Mouse (Mus musculus) heart, embryonic 16.5 days (tissue): ENCODE results near the gene Sv2b. TPM values are rescaled to one million over a fixed set of nuclear protein-coding genes. Genes with fewer than 3 reads are reported as not detected.
"Not testable (repeated sequence)": the region's sequence is repeated elsewhere in the genome, so short reads cannot be mapped to it uniquely, and the experiment has no call there.

ENCODE experiments used
- ATAC-seq: fragments of 200-750 bp; cut with Nextera tagmentation; replicated peaks from 2 replicates; pipeline ENCODE4 v1.8.0; 2017; ENCODE audit warnings: moderate number of reproducible peaks; ENCODE audit not compliant: insufficient read depth, low FRiP score; ENCODE audit errors: extremely low read depth
- H3K27ac ChIP-seq: fragments of 300-500 bp; sonication (generic); 2 replicates; pipeline ENCODE4 v1.5.1; 2014; ENCODE audit warnings: mild to moderate bottlenecking, low read length, control low read depth, moderate library complexity
- H3K27me3 ChIP-seq: fragments of 300-500 bp; sonication (generic); 2 replicates; pipeline ENCODE4 v1.6.1; 2014; ENCODE audit warnings: low read length, mixed read lengths; ENCODE audit not compliant: control insufficient read depth, insufficient read depth
- H3K36me3 ChIP-seq: fragments of 300-500 bp; sonication (generic); 2 replicates; pipeline ENCODE4 v1.6.1; 2014; ENCODE audit not compliant: control insufficient read depth, insufficient read depth
- H3K4me1 ChIP-seq: fragments of 300-500 bp; sonication (generic); 2 replicates; pipeline ENCODE4 v1.6.1; 2014; ENCODE audit warnings: low read length, mixed read lengths; ENCODE audit not compliant: control insufficient read depth, insufficient read depth
- H3K4me2 ChIP-seq: fragments of 300-500 bp; sonication (generic); 2 replicates; pipeline ENCODE4 v1.6.1; 2014; ENCODE audit warnings: low read depth, mild to moderate bottlenecking, control low read depth, low read length
- H3K4me3 ChIP-seq: fragments of 300-500 bp; sonication (generic); 2 replicates; pipeline ENCODE4 v1.5.1; 2014; ENCODE audit warnings: mild to moderate bottlenecking, control low read depth, low read length
- H3K9ac ChIP-seq: fragments of 300-500 bp; sonication (generic); 2 replicates; pipeline ENCODE4 v1.6.1; 2014; ENCODE audit warnings: low read length, control low read depth
- H3K9me3 ChIP-seq: fragments of 300-500 bp; sonication (generic); replicated peaks from 2 replicates; pipeline ENCODE4 v1.6.1; 2016; ENCODE audit warnings: low read length; ENCODE audit not compliant: control insufficient read depth
- WGBS: fragments of 180-500 bp; shearing (Covaris S2); extraction: QIAGEN DNeasy Blood & Tissue Kit; methylation state at CpG from one replicate; pipeline ENCODE4 v1.1.7; 2014; 5-methylcytosine and 5-hydroxymethylcytosine counted together
- polyA plus RNA-seq: library from polyadenylated mRNA; unstranded; fragments of >200 nt; fragmentation: Nextera tagmentation; extraction: Ambion mirVana; gene quantifications from 2 replicates; pipeline ENCODE4 v1.2.1, GENCODE M21; 2015

The Sv2b gene
- polyA plus RNA-seq, 1 experiment from 2014 or later, result 1.0 TPM

DNA sequence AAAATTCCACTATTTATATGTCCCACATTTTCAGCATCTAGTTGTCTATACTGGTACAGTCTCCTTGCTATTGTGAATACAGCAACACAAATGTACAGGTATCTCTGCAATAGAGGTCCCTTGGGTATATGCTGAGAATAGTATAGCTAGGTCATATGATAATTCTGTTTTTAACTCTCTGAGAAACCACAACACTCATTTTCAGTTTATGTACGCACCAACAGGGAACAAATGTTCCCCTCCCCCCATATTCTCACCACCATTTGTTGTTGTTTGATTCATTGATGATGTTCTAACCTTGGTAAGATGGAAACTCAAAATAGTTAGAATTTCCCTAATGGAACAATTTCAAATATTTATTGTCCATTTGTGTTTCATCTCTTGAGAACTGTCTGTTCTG lies 16.2 kb upstream of the Sv2b start:
- no peaks in the 10 kb centered on the region for H3K4me1 ChIP-seq
- no peak overlapping the region for H3K4me3 ChIP-seq
- no peak overlapping the region for H3K27ac ChIP-seq
- no peak overlapping the region for H3K4me2 ChIP-seq
- no peaks in the 10 kb centered on the region for H3K9me3 ChIP-seq
- no peaks in the 10 kb centered on the region for H3K36me3 ChIP-seq
- no peak for ATAC-seq
- no peak overlapping the region for H3K9ac ChIP-seq
- H3K27me3 ChIP-seq, result no peaks in the 10 kb centered on the region
- WGBS, result 57% methylated on average over 1 of the region's 1 CpGs

DNA sequence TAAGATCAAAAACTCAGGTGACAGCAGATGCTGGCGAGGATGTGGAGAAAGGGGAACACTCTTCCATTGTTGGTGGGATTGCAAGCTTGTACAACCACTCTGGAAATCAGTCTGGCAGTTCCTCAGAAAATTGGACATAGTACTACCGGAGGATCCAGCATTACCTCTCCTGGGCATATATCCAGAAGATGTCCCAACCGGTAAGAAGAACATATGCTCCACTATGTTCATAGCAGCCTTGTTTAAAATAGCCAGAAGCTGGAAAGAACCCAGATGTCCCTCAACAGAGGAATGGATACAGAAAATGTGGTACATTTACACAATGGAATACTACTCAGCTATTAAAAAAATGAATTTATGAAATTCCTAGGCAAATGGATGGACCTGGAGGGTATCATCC lies 13.7 kb upstream of the Sv2b start:
- H3K27ac ChIP-seq, H3K9me3 ChIP-seq, H3K9ac ChIP-seq, H3K4me3 ChIP-seq, H3K4me2 ChIP-seq, H3K4me1 ChIP-seq, H3K36me3 ChIP-seq, ATAC-seq, H3K27me3 ChIP-seq: not testable (repeated sequence)
- 80% methylated on average over 3 of the region's 3 CpGs for WGBS

DNA sequence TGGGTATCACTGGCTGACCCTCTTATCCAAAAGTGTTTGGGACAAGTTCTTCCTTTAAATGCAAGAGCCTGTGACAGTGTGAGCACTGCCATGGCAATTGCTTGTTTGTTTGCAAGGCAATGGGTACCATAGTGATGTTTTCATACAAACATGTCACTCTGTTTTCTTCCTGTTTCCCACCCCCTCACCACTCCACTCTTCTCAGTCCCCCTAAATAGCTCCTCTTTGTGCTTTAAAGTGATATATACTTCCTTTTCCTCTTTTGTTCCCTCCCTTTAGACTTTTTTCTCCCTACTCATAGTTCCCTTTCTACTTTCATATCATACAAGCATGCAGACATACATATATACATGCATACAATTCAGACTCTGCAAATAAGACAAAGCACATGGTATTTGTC lies 10.9 kb upstream of the Sv2b start:
- H3K27me3 ChIP-seq, result no peaks in the 10 kb centered on the region
- H3K9ac ChIP-seq, result no peak overlapping the region
- no peak overlapping the region for H3K4me2 ChIP-seq
- H3K4me3 ChIP-seq, result no peak overlapping the region
- no peak overlapping the region for H3K27ac ChIP-seq
- no peaks in the 10 kb centered on the region for H3K9me3 ChIP-seq
- no peak for ATAC-seq
- no peaks in the 10 kb centered on the region for H3K36me3 ChIP-seq
- H3K4me1 ChIP-seq, result no peaks in the 10 kb centered on the region

DNA sequence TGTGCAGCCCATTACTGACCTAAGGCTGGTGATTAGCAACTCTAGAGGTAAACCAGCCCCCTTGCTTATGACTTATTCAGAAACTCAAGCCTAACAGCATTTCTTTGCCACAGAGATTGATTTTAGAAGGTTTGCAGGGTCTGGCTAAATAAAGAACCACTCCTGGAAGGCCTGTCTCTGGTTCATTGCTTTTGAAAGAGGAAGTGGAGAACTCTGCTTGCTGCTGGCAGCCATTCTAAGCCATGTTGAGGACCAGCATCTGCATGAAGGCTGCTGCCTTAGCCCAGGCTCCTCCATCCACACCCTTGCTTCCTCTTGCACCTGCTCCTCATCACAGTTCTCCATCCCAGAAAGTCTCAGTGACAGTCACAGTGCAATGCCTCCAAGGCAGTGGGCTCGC lies 9.3 kb upstream of the Sv2b start:
- Histone ChIP-seq H3K9ac (no peak overlapping the region), H3K4me1 (no peaks in the 10 kb centered on the region), H3K27me3 (no peaks in the 10 kb centered on the region), H3K4me2 (no peak overlapping the region), H3K36me3 (no peaks in the 10 kb centered on the region), H3K4me3 (no peak overlapping the region), H3K27ac (no peak overlapping the region), H3K9me3 (no peaks in the 10 kb centered on the region)
- 83% methylated on average over 1 of the region's 1 CpGs for WGBS
- ATAC-seq, result no peak

DNA sequence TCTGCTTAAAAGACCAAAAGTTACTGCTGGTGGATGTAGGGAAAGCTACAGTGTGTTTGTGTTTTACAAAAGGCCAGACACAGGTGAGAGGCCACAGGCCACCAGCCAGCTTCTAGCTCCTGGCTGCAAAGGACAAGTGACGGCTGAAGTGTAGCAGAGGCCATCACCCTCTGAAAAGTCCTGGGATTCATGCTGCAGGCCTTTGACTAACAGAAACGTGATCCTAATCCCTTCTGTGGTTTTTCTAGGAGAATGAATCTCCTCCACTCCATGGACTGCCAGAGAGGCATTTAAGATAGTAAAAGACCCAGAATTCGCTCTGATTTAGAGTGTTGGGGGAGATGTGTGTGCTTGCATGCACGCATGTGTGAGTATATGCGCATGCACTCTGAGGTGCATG lies 5.8 kb upstream of the Sv2b start:
- H3K9ac ChIP-seq, result no peak overlapping the region
- no peak overlapping the region for H3K4me2 ChIP-seq
- WGBS, result 68% methylated on average over 5 of the region's 5 CpGs
- peaks cover 8% of the 10 kb centered on the region for H3K27me3 ChIP-seq
- H3K36me3 ChIP-seq, result no peaks in the 10 kb centered on the region
- ATAC-seq, result no peak
- no peak overlapping the region for H3K4me3 ChIP-seq
- no peaks in the 10 kb centered on the region for H3K4me1 ChIP-seq
- no peak overlapping the region for H3K27ac ChIP-seq
- H3K9me3 ChIP-seq, result no peaks in the 10 kb centered on the region

DNA sequence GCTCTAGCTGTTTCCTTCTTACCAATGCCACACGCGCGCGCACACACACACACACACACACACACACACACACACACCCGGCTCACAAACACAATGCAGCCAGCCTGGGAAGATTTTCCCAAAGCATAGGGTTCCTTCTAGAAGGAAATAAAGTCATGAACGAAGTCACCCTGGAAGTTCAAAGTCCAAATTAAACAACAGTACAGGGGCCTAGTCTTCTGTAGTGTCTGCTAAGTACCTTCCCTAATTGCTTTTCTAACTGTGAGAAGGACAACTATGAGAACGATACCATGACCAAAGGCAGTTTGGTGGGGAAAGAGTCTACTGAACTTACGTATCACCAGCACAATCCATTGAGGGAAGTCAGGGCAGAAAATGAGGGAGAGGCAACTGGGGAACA lies 508 bp upstream of the Sv2b start:
- Histone ChIP-seq H3K27me3 (peaks cover 34% of the 10 kb centered on the region), H3K4me3 (no peak overlapping the region)

DNA sequence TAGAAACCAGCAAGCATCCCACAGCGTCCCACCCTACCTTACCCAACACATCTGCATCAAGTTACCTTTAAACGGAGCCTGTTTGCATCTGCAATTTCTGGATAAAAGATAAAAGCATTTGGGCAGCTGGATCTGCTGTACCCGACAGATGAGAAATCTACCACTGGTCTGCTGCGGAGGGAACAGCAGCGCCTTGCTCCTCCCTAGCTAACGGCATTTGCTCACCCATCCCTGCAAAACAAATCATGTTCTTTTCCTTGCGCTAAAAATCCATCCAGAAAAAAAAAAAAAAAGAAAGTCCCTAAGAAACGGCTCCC lies 964 bp downstream of the Sv2b start:
- Histone ChIP-seq H3K27me3 (peaks cover 34% of the 10 kb centered on the region), H3K27ac (no peak overlapping the region), H3K36me3 (no peaks in the 10 kb centered on the region), H3K9me3 (no peaks in the 10 kb centered on the region), H3K9ac (0 out of 2 replicates have a peak overlapping the region, but pooled peaks have one; percentile 2), H3K4me1 (peaks cover 8% of the 10 kb centered on the region), H3K4me2 (peak overlapping the region; percentile 95), H3K4me3 (peak overlapping the region; percentile 55)
- ATAC-seq, result no peak
- WGBS, result 10% methylated on average over 8 of the region's 8 CpGs

More for the DNA sequence above, 508 bp upstream of the Sv2b start:
- no peak overlapping the region for H3K4me2 ChIP-seq
- WGBS, result 85% methylated on average over 8 of the region's 8 CpGs
- no peak overlapping the region for H3K27ac ChIP-seq
- H3K4me1 ChIP-seq, result peaks cover 8% of the 10 kb centered on the region
- no peaks in the 10 kb centered on the region for H3K36me3 ChIP-seq
- H3K9me3 ChIP-seq, result no peaks in the 10 kb centered on the region
- no peak for ATAC-seq
- H3K9ac ChIP-seq, result no peak overlapping the region

DNA sequence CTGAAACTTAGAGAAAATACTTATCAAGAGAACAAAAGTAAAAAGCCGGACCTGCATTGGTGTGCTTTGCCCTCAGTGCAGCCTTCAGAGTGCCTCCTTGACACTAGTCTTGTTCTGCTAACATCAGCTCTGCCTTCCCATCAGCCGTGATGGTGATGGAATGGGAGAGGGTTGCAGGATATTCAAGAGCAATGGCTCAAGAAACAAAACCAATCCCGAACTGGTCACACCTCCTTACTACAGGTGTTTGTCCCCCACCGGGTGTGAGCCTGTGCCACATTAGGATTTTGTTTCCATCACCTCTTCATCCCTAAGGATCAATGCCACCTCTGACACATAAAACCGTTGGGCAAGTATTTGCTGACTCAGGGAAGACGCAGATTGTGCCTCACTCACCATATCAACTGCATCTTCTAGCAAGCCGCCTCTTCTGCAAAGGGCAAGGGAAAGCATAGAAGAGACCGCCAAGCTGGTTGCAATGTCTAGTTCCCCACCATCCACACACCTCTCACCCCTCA lies 1.4 kb downstream of the Sv2b start:
- H3K27ac ChIP-seq, result no peak overlapping the region
- H3K36me3 ChIP-seq, result no peaks in the 10 kb centered on the region
- 50% methylated on average over 8 of the region's 8 CpGs for WGBS
- peaks cover 8% of the 10 kb centered on the region for H3K4me1 ChIP-seq
- no peak for ATAC-seq
- H3K9me3 ChIP-seq, result no peaks in the 10 kb centered on the region
- no peak overlapping the region; the same call in 1 of the 2 replicates for H3K4me3 ChIP-seq
- peak overlapping the region; percentile 95 for H3K4me2 ChIP-seq
- no peak overlapping the region for H3K9ac ChIP-seq
- peaks cover 34% of the 10 kb centered on the region for H3K27me3 ChIP-seq

DNA sequence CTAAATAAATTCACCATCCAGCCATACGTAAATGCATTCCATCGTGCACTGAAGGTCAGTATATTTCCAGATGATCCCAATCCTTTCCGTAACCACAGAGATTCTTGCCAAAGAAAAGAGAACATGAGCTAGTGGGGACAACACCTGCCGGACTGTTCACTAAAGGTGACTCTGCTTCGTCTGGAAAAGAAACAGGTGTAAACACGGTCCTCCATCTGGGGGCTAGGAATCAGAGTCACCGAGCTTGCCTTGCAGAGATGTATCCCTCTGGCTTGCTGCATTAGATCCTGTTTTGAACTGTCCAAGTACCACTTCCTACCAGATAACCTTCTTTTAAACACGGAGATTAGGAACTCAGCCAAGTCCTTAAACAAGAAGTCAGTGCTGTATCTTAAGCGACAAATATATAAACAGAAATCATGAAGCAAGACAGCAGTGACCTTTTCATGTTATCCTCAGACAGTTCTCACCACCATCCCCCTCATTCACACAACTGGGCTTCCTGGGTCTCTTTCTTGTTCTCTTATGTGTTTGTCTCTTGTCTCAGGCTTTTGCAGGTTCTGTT lies 3.1 kb downstream of the Sv2b start:
- no peak for ATAC-seq
- Histone ChIP-seq H3K9me3 (no peaks in the 10 kb centered on the region), H3K9ac (no peak overlapping the region), H3K4me3 (no peak overlapping the region), H3K4me2 (no peak overlapping the region), H3K4me1 (peaks cover 8% of the 10 kb centered on the region), H3K36me3 (no peaks in the 10 kb centered on the region), H3K27me3 (peaks cover 34% of the 10 kb centered on the region), H3K27ac (no peak overlapping the region)
- WGBS, result 50% methylated on average over 9 of the region's 9 CpGs
